Mouse (Mus musculus): ENCODE data around the gene Fgfr2. TPM values are rescaled to one million over a fixed set of nuclear protein-coding genes. Genes with fewer than 3 reads are reported as not detected.

Gene Fgfr2
- total RNA-seq, 2 experiments from 2014 or later, result 0.26 to 0.51 TPM

DNA sequence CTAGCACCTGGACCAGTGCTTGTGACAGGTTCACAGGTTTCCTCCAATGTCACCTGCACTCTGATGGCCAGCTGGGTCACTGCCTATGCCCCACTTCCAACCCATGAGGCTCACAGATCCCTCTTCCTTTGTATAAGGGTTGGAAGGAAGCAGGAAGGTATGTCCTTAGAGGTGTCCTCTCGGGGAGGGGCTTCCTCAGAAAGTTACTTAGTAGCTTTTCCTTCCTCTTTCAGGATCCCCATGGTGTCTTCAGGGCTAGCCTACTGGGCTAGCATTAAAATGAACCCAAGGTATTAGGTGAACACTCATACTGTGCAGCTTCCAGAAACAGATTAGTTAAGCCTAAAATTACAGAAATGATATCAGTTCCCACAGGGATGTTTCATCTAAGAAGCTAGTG, 790.1 kb downstream of the Fgfr2 start:
- ATAC-seq (ENCODE audit: poor library complexity, severe bottlenecking), result peak; percentile 90

DNA sequence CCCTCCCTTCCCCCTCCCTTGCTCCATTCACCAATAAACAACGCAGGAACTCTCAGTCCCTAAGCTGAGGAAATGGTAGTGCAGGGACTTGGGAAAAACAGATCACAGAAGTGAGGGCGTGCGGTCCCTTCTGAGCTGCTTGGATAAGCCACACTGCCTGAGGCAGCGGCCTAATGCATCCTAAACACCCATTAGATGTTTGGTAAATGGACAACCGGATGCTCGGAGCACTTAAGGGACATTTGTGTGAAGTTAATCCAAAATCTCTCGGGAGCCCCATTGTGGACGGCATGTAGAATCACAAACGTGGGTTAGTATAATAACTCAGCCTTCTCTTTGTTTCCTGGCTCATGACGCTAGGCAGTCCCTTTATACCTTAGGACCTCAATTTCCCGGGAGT, 791.0 kb downstream of the Fgfr2 start:
- ATAC-seq (ENCODE audit: poor library complexity, severe bottlenecking), result no peak

DNA sequence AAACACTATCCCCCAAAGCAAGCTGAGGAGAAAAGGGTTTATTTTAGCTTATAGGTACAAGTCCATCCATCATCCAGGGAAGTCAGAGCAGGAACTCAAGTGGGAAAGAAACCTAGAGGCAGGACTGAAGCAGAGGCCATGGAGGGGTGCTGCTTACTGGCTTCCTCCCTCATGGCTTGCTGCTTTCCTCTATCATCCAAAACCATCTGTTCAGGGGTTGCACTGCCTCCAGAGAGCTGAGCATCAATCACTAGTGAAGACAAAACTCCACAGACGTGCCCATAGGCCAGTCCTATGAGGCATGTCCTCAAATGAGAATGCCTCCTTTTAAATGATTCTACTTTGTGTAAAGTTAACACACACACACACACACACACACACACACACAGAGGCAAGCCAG, 793.0 kb downstream of the Fgfr2 start:
- ATAC-seq (ENCODE audit: poor library complexity, severe bottlenecking), result no peak

DNA sequence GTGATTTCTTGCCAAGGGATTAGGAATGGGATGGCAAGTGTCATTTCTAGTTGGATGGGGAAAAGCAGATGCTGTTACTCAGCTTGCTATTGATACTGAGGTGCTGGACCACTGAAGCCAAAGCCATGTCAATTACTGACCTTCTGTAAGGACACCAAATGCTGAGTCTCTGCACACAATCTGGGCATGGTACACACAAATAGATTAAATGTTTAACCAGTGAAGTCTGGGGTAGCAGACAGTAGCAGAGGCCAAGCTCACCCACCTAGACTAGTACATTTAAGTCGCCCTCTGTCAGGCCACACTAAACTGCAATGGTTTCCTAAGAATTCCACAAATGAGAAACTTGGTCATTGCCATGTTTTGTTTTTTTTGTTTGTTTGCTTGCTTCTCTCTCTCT, 794.5 kb downstream of the Fgfr2 start:
- ATAC-seq (ENCODE audit: poor library complexity, severe bottlenecking), result no peak

DNA sequence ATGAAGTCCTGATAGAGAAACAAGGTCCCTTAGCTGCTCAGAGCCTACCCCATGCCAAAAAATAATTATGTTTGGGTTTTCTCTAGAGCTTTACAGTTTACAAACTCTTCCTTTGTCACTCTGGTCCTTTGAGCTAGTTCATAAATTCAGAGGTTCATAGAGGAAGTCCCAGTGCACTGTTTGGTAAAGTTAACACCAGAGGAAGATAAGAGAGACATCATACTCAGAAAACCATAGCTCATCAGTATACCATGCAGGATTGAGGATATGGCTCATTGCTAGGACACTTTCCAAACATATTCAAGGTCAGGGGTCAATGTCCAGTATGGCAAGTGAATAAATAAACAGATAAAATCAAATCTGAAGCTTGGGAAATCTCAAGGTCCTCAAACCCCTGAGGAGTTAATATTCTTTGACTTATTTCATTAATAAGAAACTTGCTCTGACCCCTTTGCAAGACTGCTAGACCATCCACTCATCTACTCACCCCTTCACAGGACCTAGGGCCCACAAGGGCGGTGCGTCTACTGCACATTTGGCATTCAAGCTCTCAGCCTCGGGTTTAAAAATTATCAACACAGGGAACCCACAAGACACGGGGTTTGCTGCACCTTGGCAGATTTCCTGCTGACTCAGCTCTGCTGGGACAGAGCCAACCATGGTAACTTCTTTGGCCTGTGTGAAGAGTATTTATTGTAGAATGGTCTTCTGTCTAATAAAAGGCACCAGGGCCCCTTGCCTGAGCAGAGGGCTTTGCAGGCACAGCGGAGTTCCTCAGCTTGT, 797.4 kb downstream of the Fgfr2 start:
- ATAC-seq (ENCODE audit: poor library complexity, severe bottlenecking), result 0 out of 2 replicates have a peak, but pooled peaks have one; percentile 14

DNA sequence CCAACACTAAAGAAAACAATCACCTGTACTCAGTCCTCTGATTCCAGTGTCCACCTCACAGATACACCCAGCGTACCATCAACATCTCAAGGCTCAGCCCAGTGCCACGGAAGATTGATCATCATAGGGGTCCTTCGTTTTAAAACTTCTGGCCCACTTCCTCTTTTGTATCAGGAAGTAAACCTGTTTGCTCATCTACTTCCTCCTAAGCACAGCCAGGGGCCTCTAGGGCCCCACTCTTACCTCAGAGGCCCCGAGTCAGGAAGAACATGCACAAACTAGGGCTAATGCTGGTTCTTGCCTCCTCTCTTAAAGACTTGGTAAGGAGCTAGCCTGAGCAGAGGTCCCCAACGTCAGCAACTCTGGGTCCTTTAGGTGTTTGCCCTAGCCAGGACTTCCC, 799.7 kb downstream of the Fgfr2 start:
- peak; percentile 91 for ATAC-seq (ENCODE audit: poor library complexity, severe bottlenecking)

DNA sequence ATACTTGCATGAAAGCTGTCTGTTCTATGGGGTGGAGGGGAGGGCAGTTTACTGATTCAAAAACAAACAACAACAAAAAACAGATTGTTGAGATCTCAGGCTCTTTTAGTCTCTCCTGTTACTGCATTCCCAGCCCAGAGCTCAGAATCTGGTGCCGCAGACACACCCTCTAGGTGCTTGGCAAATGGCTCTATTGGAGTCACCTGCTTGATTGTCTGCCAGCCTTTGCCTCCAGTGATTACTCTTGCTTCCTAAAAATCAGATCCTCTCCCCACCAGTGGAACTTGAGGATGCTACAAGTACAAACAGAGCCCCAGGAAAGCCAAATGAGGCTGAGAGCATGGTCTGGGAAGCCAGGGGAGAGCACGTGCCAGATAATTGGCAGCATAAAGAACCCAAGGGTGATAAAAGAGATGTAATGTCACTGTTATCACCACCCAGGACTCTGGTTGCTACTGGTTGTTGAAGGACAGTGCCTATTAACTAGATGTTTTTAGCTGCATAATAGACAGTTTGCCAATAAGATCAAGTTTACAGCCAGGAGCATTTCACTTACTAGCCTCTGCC, 801.7 kb downstream of the Fgfr2 start:
- no peak for ATAC-seq (ENCODE audit: poor library complexity, severe bottlenecking)

DNA sequence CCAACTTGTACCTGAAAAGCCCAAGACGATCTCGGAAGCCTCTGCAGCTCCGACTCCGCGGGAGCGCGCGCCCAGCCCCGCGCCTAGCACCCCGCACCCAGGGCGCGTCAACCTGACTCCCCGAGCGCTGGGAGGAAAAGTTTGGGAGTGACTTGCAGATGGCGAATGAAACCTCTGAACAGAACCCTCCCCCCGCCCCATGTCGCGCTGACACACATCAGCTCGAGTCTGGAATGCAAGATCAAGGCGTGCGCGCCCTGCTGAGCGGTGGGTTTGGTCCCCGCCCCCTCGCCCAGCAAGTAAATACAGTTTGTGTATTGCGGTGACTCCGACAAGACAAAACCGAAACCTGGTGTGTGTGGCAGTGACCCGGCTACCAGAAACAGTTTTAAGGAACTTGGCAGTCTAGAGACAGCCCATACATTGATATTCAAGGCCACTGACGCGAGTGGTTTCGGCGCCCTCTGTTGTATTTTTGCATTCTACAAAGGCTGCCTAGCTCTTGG, 806.1 kb downstream of the Fgfr2 start, which contains the start of gene Chst15:
Gene Chst15 (minus strand): TSS at position 193 of the 506 bp plus-strand sequence.
- peak; percentile 65 for ATAC-seq (ENCODE audit: poor library complexity, severe bottlenecking)

DNA sequence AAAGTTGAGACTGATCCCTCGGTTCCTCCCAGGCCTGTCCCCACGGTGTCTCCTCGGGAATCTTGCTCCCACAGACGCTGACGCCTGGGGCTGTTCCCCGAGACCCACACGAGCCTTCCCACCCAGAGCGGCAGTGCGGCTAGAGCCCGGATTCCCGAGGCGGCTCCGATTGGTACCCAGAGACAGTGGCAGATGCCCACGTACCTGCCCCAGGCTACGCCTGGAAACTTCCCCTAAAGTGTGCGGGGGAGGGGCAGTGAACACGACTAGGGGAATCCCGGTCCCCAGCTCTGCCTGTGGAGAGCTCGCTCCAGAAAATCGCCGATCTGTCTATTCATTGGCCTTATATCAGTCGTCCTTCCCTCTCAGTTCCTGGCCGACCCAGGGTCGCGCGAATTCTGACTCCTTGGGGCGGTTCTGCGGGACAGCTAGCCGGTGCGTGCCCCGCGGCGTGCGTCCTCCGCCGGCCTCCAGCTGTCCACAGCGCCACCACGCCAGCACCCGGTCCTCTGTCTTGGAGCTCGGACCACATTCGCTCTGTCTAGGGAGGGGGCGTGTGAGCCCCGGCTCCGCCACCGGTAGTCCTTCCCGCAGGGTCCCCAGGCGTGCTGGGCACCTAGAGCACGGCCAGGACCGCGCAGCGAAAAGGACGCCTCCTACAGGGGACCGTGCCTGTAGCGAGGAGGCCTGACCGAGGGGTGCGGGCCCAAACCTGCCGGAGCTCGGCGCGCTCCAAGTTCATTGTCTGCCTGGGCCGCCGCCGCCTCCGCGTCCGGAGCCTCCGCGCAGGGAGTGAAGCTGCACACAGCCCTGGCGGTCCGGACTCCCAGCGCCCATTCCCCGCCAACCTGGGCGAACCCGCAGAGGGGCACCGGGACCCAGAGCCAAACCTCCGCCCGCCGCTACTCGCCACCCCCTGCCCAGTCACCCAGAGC, 806.8 kb downstream of the Fgfr2 start:
- ATAC-seq (ENCODE audit: poor library complexity, severe bottlenecking), result peak; percentile 42

DNA sequence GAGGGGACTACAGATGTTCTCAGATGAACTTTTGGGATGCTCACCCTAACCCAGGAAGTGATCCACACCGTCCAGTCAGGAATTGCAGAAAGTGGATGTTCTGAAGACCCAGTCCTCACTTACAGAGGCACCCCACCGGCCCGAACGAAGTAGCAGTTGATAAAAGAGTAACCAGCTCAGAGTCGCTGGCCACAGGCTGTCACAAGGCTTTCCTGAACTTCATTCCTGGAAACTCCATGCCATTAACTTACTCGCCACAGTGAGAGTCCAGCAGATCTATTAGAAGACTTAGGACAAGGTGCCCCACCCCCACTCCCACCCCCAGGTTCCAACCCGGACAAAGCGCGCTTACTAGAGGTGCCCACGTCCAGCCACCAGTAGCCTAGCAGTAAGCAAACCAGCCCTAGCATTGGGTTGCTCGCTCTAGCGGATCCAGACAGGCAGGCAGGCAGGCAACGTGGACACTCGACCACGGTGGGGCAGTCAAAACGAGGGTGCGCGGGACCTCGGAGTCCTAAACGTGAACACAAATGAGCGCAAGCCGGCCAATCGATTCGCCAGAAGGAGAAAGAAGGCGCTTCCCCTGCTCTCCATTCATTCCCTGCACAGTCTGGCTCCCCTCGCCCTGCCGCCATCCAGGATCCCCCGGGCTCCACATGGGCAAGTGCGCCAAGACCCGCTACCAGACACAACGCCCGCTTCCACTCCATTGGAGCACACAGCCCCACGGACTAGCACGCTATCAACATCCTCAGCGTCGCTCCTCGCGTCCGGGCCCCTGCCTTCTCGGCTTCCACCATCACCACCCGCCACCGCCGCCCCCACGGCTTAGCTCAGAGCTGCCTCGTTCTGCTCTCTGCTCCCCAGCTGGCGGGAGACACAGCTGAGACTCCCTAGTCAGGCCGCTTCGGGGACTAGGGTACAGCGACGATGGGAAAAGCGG, 807.7 kb downstream of the Fgfr2 start:
- peak; percentile 39 for ATAC-seq (ENCODE audit: poor library complexity, severe bottlenecking)

DNA sequence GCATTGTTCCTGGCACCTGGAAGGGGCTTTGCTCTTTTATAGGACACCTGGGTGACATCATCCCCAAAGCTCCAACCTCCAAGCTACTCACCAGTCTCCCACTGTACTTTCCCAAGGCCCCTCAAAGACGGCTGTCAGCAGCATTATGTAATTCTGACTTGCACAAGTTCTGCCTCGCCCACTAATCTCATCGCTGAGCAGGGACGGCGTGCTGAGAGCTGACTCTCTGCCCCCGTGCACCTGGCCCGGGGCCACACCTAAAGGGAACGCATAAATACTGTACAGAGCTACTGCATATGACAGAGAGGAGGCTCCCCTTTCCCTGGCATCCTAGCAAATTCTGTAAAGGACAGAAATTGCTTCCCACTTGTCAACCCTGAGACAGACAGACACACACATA, 810.8 kb downstream of the Fgfr2 start:
- ATAC-seq (ENCODE audit: poor library complexity, severe bottlenecking), result no peak

DNA sequence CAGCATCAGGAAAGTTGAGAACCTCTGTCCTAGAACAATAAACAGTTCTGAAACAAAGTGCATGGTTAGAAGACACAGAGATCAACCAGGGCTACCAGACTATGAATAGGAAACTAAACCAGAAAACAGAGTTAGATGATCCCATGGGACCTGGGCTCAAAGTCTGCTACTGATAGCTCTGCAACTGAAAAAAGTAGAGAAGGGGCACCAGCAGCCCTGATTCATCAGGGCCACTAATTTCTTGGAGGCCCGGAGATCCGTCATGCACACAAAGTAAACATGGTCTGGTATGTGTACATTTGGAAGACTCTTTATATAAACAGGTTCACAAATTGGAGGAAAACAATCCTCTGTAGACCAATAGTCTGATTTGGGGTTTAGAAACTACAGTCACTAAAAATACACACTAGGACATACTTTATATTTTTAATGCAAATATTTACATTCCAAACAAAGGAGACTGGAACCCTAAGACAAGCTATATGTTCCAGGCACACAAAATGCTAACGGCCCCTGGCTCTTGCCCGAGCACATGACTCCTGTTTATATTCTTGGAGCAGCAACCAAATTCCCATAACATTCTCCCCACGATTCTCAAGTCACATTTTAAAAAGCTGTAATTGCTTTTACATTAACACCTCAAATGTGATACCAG, 814.5 kb downstream of the Fgfr2 start:
- no peak for ATAC-seq (ENCODE audit: poor library complexity, severe bottlenecking)

DNA sequence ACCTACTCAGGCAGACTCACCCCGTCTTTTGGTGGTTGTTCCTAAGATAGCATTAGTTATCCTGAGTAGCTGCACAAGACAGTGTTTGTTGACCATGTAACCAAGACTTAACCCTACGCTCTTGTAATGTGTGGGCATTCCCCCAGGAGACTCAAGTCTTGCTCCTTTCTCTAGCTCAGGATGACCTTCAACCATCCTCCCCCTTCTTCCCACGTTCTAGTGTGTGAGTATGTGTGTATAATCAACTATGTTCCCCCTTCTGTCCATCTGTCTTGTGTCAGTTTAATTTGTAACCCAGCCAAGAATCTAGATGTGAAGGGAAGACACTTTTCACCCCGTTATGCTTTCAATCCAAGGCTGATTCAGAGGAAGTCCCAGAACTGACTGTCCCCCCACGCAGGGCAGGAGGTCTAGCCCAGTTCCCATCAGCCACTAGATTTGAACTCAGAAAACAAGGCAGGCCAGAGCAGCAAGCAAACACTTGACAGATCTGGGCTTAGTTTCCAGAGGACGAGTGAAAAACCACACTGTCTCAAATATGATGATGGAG, 815.4 kb downstream of the Fgfr2 start:
- no peak for ATAC-seq (ENCODE audit: poor library complexity, severe bottlenecking)

DNA sequence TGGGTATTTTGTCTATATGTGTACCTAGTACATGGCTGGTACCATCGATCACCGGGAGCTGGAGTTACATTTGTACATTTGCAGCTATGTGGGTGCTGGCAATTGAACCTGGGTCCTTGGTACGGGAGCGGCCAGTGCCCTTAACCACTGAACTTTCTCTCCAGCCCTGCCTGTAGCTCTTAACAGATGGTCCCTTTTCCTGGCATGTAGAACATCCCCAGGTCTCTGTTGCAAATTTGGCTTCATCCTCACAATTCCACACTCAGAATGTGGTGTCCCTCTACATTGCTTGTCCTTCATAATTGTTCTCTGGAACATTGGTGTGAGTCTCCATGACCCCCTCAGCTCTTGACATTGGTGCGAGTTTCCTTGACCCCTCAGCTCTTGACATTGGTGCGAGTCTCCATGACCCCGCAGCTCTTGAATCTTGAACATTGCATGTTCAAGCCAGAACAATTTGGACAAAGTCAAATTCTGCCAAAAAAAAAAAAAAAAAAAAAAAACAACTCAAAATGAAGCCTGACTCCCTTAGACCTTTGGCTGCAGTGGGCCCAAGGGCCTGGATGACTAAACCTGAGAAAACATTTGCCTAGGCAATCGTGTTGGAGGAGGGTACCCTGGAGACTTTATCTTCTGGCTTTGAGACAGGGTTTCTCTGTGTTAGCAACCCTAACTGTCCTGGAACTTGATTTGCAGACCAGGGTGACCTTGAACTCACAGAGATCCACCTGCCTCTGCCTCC, 816.3 kb downstream of the Fgfr2 start:
- no peak for ATAC-seq (ENCODE audit: poor library complexity, severe bottlenecking)

DNA sequence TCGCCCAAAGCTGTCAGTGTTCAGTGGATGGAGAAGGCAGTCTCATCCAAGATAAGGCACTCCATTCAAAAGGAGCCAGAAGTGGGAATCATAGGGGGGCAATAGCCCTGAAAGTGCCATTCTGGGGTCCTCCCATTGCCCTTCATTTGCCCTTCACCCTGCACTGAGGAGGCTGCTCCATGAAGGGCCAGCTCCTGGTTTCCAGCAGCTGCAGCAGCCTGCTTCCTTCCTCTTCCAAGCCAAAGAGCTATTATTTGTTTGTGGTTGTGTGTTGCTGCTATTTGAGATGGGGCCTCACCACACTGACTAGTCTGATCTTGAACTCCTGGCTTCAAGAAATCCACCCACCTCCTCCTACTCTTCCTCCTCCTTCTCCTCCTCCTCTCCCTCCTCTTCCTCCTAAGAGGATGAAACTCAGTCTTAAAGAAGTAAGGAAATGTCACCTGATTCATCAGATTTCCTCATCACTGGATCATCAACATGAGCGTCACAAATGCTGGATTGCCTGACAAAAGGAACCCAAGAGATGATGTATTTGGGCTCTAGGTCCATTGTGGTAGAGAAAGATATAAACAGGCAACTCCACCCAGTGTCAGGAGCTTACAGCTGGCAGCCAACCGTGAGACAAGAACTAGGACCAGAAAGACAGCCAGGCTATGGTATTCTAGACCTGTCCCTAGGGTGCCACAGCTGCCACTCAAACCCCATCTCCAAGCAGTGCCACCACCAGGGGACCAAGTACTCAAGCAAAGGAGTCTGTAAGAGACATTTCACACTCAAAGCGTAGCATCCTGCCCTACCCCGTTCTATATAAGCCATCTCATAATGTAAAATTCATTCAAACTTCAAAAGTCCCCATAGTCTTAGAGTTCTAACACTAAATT, 817.4 kb downstream of the Fgfr2 start:
- ATAC-seq (ENCODE audit: poor library complexity, severe bottlenecking), result no peak

DNA sequence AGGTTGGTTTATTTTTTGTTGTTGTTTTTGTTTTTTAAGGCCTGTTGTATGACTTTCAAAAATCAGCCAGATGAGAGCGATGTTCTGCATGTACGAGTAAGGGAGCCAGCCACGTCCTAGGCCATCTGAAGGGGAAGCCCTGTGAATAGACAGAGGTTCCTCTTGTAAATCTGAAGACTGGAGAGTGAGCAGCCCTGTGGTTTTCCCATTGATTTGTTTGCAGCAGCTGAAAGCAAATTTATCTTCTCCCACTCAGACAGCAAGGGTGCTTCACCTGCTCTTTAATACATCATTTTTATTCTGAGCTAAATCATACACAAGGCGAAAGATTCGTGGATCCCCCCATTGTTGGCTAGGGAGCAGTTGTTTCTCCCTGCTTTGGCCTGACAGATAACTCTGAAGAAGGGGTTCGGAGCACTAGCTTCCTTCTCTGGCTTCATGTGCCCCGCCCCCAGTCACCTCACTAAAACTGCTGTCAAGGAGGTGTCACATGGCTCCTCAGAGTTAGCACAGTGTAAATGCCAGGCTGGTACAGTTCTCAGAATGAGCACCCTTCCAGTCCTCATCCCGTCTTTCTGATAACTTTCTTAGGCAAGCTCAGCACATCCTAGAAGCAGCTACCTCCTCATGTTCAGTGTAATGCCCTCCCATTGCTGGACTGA, 818.6 kb downstream of the Fgfr2 start:
- peak; percentile 44 for ATAC-seq (ENCODE audit: poor library complexity, severe bottlenecking)

DNA sequence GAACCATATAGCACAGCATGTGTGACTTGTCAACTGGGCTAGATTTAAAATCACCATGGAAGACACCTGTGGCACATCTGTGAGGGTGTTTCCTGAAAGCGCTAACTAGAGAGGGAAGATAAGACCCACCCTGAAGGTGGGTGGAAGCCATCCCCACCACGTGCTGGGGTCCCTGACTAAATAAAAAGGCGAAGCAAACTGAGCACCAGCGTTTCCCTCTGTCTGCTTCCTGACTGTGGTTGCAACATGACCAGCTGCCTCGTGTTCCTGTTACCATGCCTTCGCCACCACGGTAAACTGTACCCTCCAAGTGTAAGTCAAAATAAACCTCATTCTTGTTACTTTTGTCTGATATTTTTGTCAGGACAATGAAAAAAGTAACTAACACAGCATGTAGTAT, 819.2 kb downstream of the Fgfr2 start:
- ATAC-seq (ENCODE audit: poor library complexity, severe bottlenecking), result peak; percentile 69
